Mouse (Mus musculus): ENCODE data around the gene Plekhm2. TPM values are rescaled to one million over a fixed set of nuclear protein-coding genes. Genes with fewer than 3 reads are reported as not detected.

Plekhm2 gene
- polyA plus RNA-seq, 1 experiment: 24.8 TPM

- H3K9me3 ChIP-seq: no peaks in the 10 kb centered on the region
- no peaks in the 10 kb centered on the region for H3K36me3 ChIP-seq (replicated peaks; ENCODE audit: low read length)
- TF ChIP-seq FLI1 (IDR thresholded peaks at IDR 0.05; ENCODE audit: low read length): no peak
- TF ChIP-seq GATA1 (IDR thresholded peaks at IDR 0.05; ENCODE audit: borderline replicate concordance, low read length): no peak
- H3K27me3 ChIP-seq (replicated peaks): peaks cover 71% of the 10 kb centered on the region
- H3K4me3 ChIP-seq (replicated peaks): peak overlapping the region; percentile 89
- H3K4me1 ChIP-seq: peaks cover 35% of the 10 kb centered on the region
Observed at GRCm38 (mm10) chr4:141617863-141618564, 46.7 kb downstream of the Plekhm2 start.

GRCm38 (mm10) chr4:141617299-141617698 is 47.4 kb downstream of the Plekhm2 start:
- Histone ChIP-seq H3K27me3 (replicated peaks) (peaks cover 69% of the 10 kb centered on the region), H3K4me3 (replicated peaks) (peak overlapping the region; percentile 89), H3K36me3 (replicated peaks; ENCODE audit: low read length) (no peaks in the 10 kb centered on the region), H3K4me1 (peaks cover 34% of the 10 kb centered on the region), H3K9me3 (no peaks in the 10 kb centered on the region)
- no peak for TF ChIP-seq FLI1 (IDR thresholded peaks at IDR 0.05; ENCODE audit: low read length)
- TF ChIP-seq GATA1 (IDR thresholded peaks at IDR 0.05; ENCODE audit: borderline replicate concordance, low read length): no peak

- no peak overlapping the region for H3K4me3 ChIP-seq (replicated peaks)
- peaks cover 34% of the 10 kb centered on the region for H3K4me1 ChIP-seq
- TF ChIP-seq GATA1 (IDR thresholded peaks at IDR 0.05; ENCODE audit: borderline replicate concordance, low read length) (no peak), FLI1 (IDR thresholded peaks at IDR 0.05; ENCODE audit: low read length) (no peak)
- H3K27me3 ChIP-seq (replicated peaks): peaks cover 65% of the 10 kb centered on the region
- no peaks in the 10 kb centered on the region for H3K36me3 ChIP-seq (replicated peaks; ENCODE audit: low read length)
- no peaks in the 10 kb centered on the region for H3K9me3 ChIP-seq
Observed at GRCm38 (mm10) chr4:141616811-141617210, 47.9 kb downstream of the Plekhm2 start.

- TF ChIP-seq GATA1 (IDR thresholded peaks at IDR 0.05; ENCODE audit: borderline replicate concordance, low read length) (no peak), FLI1 (IDR thresholded peaks at IDR 0.05; ENCODE audit: low read length) (no peak)
- Histone ChIP-seq H3K4me3 (replicated peaks) (peak overlapping the region; percentile 8), H3K4me1 (peaks cover 26% of the 10 kb centered on the region), H3K27me3 (replicated peaks) (peaks cover 68% of the 10 kb centered on the region), H3K36me3 (replicated peaks; ENCODE audit: low read length) (no peaks in the 10 kb centered on the region), H3K9me3 (no peaks in the 10 kb centered on the region)
Observed at GRCm38 (mm10) chr4:141614946-141615345, 49.8 kb downstream of the Plekhm2 start.

- Histone ChIP-seq H3K4me3 (replicated peaks) (no peak overlapping the region), H3K27me3 (replicated peaks) (peaks cover 51% of the 10 kb centered on the region), H3K4me1 (peaks cover 4% of the 10 kb centered on the region; the same call in 1 of the 2 replicates), H3K36me3 (replicated peaks; ENCODE audit: low read length) (no peaks in the 10 kb centered on the region), H3K9me3 (peaks cover 11% of the 10 kb centered on the region)
- TF ChIP-seq GATA1 (IDR thresholded peaks at IDR 0.05; ENCODE audit: borderline replicate concordance, low read length): no peak
- TF ChIP-seq FLI1 (IDR thresholded peaks at IDR 0.05; ENCODE audit: low read length): no peak
Observed at GRCm38 (mm10) chr4:141609538-141609937, 55.2 kb downstream of the Plekhm2 start.

- H3K9me3 ChIP-seq: peaks cover 11% of the 10 kb centered on the region
- H3K4me3 ChIP-seq (replicated peaks): peak within 1 kb of the TSS; percentile 80
- TF ChIP-seq GATA1 (IDR thresholded peaks at IDR 0.05; ENCODE audit: borderline replicate concordance, low read length): no peak
- TF ChIP-seq FLI1 (IDR thresholded peaks at IDR 0.05; ENCODE audit: low read length): no peak
- peaks cover 33% of the 10 kb centered on the region for H3K4me1 ChIP-seq
- no peaks in the 10 kb centered on the region for H3K36me3 ChIP-seq (replicated peaks; ENCODE audit: low read length)
- peaks cover 68% of the 10 kb centered on the region for H3K27me3 ChIP-seq (replicated peaks)
Observed at GRCm38 (mm10) chr4:141605861-141606260, 58.8 kb downstream of the Plekhm2 start, which contains the start of gene Fblim1. Gene Fblim1, minus strand, starts transcription at chr4:141606096.

GRCm38 (mm10) chr4:141605421-141605820 is 59.3 kb downstream of the Plekhm2 start:
- Histone ChIP-seq H3K9me3 (peaks cover 11% of the 10 kb centered on the region), H3K36me3 (replicated peaks; ENCODE audit: low read length) (no peaks in the 10 kb centered on the region), H3K4me3 (replicated peaks) (peak overlapping the region; percentile 80), H3K27me3 (replicated peaks) (peaks cover 69% of the 10 kb centered on the region), H3K4me1 (peaks cover 33% of the 10 kb centered on the region)
- TF ChIP-seq FLI1 (IDR thresholded peaks at IDR 0.05; ENCODE audit: low read length) (no peak), GATA1 (IDR thresholded peaks at IDR 0.05; ENCODE audit: borderline replicate concordance, low read length) (no peak)

- Histone ChIP-seq H3K4me1 (peaks cover 34% of the 10 kb centered on the region), H3K4me3 (replicated peaks) (peak overlapping the region; percentile 0)
- no peak for TF ChIP-seq GATA1 (IDR thresholded peaks at IDR 0.05; ENCODE audit: borderline replicate concordance, low read length)
- no peak for TF ChIP-seq FLI1 (IDR thresholded peaks at IDR 0.05; ENCODE audit: low read length)
Observed at GRCm38 (mm10) chr4:141604493-141604892, 60.2 kb downstream of the Plekhm2 start.

GRCm38 (mm10) chr4:141603921-141604320 is 60.8 kb downstream of the Plekhm2 start:
- TF ChIP-seq FLI1 (IDR thresholded peaks at IDR 0.05; ENCODE audit: low read length) (no peak), GATA1 (IDR thresholded peaks at IDR 0.05; ENCODE audit: borderline replicate concordance, low read length) (no peak)
- peaks cover 73% of the 10 kb centered on the region for H3K27me3 ChIP-seq (replicated peaks)
- H3K36me3 ChIP-seq (replicated peaks; ENCODE audit: low read length): no peaks in the 10 kb centered on the region
- H3K4me3 ChIP-seq (replicated peaks): no peak overlapping the region
- peaks cover 11% of the 10 kb centered on the region for H3K9me3 ChIP-seq
- H3K4me1 ChIP-seq: peaks cover 38% of the 10 kb centered on the region

More at GRCm38 (mm10) chr4:141604493-141604892, 60.2 kb downstream of the Plekhm2 start:
- no peaks in the 10 kb centered on the region for H3K36me3 ChIP-seq (replicated peaks; ENCODE audit: low read length)
- H3K9me3 ChIP-seq: peaks cover 11% of the 10 kb centered on the region
- peaks cover 69% of the 10 kb centered on the region for H3K27me3 ChIP-seq (replicated peaks)

- Histone ChIP-seq H3K4me3 (replicated peaks) (no peak overlapping the region), H3K4me1 (peaks cover 51% of the 10 kb centered on the region), H3K36me3 (replicated peaks; ENCODE audit: low read length) (no peaks in the 10 kb centered on the region), H3K9me3 (peaks cover 11% of the 10 kb centered on the region), H3K27me3 (replicated peaks) (peaks cover 82% of the 10 kb centered on the region)
- no peak for TF ChIP-seq FLI1 (IDR thresholded peaks at IDR 0.05; ENCODE audit: low read length)
- TF ChIP-seq GATA1 (IDR thresholded peaks at IDR 0.05; ENCODE audit: borderline replicate concordance, low read length): no peak
Observed at GRCm38 (mm10) chr4:141602523-141603223, 62.0 kb downstream of the Plekhm2 start.

Data from megakaryocyte, embryonic 14.5 days (primary cell).